Mouse (Mus musculus) fibroblast of lung, adult 2 months (primary cell): ENCODE measurements around the gene Gtsf2.
"Not testable (repeated sequence)": the region's sequence is repeated elsewhere in the genome, so short reads cannot be mapped to it uniquely, and the experiment has no call there.

Experiments used
- DNase-seq: peaks from one replicate; pipeline ENCODE4 v3.0.0-alpha.2; 2011; ENCODE audit warnings: low read depth

Gtsf2 gene

GRCm38 (mm10) chr15:103448369-103448768 is at the start of gene Gtsf2:
Gene Gtsf2 (minus strand): TSS chr15:103448469.
- no peak for DNase-seq

- DNase-seq = peak; percentile 73
Observed at GRCm38 (mm10) chr15:103496204-103497140, 48.2 kb upstream of the Gtsf2 start.

GRCm38 (mm10) chr15:103488336-103488735 is 40.1 kb upstream of the Gtsf2 start:
- DNase-seq = no peak

- DNase-seq = no peak
Observed at GRCm38 (mm10) chr15:103486658-103487057, 38.4 kb upstream of the Gtsf2 start.

- DNase-seq = no peak
Observed at GRCm38 (mm10) chr15:103485106-103485505, 36.8 kb upstream of the Gtsf2 start.

GRCm38 (mm10) chr15:103484490-103484889 is 36.2 kb upstream of the Gtsf2 start:
- no peak for DNase-seq

GRCm38 (mm10) chr15:103482488-103482887 is 34.2 kb upstream of the Gtsf2 start:
- DNase-seq = no peak

- no peak for DNase-seq
Observed at GRCm38 (mm10) chr15:103480129-103480528, 31.9 kb upstream of the Gtsf2 start.

GRCm38 (mm10) chr15:103479080-103479606 is 30.9 kb upstream of the Gtsf2 start:
- DNase-seq = no peak

GRCm38 (mm10) chr15:103473769-103474168 is 25.5 kb upstream of the Gtsf2 start:
- DNase-seq = no peak

GRCm38 (mm10) chr15:103473182-103473581 is 24.9 kb upstream of the Gtsf2 start:
- DNase-seq = no peak

- DNase-seq = no peak
Observed at GRCm38 (mm10) chr15:103472265-103472664, 24.0 kb upstream of the Gtsf2 start.

- DNase-seq = no peak
Observed at GRCm38 (mm10) chr15:103471488-103472194, 23.4 kb upstream of the Gtsf2 start.

- DNase-seq = no peak
Observed at GRCm38 (mm10) chr15:103462539-103463261, 14.4 kb upstream of the Gtsf2 start.

- no peak for DNase-seq
Observed at GRCm38 (mm10) chr15:103454449-103454848, 6.2 kb upstream of the Gtsf2 start.

- no peak for DNase-seq
Observed at GRCm38 (mm10) chr15:103453551-103454218, 5.4 kb upstream of the Gtsf2 start, which contains the start of gene Nckap1l. Gene Nckap1l (plus strand): TSS chr15:103453794.

GRCm38 (mm10) chr15:103445966-103446365 is 2.3 kb downstream of the Gtsf2 start:
- not testable (repeated sequence) for DNase-seq

- DNase-seq = no peak
Observed at GRCm38 (mm10) chr15:103430241-103430640, 18.0 kb downstream of the Gtsf2 start, which contains the start of gene Gtsf1. Gene Gtsf1 (minus strand): TSS chr15:103430470.

- DNase-seq = no peak
Observed at GRCm38 (mm10) chr15:103427017-103427416, 21.3 kb downstream of the Gtsf2 start.

GRCm38 (mm10) chr15:103405586-103405985 is 42.7 kb downstream of the Gtsf2 start:
- DNase-seq = not testable (repeated sequence)

- no peak for DNase-seq
Observed at GRCm38 (mm10) chr15:103401361-103401760, 46.9 kb downstream of the Gtsf2 start.
